Mouse (Mus musculus) megakaryocyte, adult 5-6 weeks (primary cell): ENCODE measurements around the gene Mdga1. TPM values are rescaled to one million over a fixed set of nuclear protein-coding genes. Genes with fewer than 3 reads are reported as not detected.
"Not testable (repeated sequence)": the region's sequence is repeated elsewhere in the genome, so short reads cannot be mapped to it uniquely, and the experiment has no call there.

Experiments used
- ATAC-seq: 2 replicates; pipeline ENCODE4 v1.8.0; 2016; ENCODE audit warnings: mild to moderate bottlenecking, inconsistent platforms; ENCODE audit not compliant: poor library complexity, severe bottlenecking
- total RNA-seq, 2 experiments: library from RNA; stranded (forward) in 1 of 2; stranded (reverse) in 1 of 2; fragments of 153-499, 151-499 nt in 1 of 2; fragments of 221-1000, 200-1000 nt in 1 of 2; gene quantifications; 2 replicates each; pipeline versions ENCODE4 v1.2.3 to v1.2.4; 2015 to 2017

Mdga1 gene
- total RNA-seq, 2 experiments from 2014 or later: 2.1 to 3.4 TPM

DNA sequence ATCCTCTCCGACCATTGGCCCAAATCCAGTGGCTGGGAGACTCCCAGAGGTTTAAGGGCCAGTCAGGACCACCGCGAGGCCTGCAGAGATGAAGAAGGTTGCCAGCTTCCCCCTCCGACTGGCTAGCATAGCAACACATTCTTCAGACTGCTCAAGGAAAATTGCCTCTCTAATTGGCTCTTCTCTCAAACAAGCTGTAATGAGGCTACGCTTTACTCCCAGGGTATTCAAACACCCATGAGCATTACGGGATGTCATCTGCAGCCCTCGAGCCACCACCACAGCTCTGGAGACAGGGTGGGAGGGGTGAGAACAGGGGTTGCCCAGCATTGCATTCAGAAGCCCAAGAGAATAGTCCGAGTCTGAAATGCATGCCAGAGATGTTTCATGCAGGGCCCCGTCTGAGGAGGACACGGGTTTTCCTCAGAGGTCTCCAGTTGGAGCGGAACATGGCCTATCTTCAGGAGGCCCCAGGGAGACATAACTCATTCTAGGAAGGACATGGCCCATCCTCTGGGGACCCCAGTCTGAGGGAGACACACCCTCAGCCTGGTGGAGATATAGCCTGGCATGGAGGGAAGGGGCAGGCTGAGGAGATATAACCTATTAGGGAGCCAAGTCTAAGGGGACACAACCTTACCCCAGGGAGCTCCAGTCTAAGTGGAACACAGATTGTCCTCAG is 151.5 kb downstream of the Mdga1 start:
- ATAC-seq: no peak

DNA sequence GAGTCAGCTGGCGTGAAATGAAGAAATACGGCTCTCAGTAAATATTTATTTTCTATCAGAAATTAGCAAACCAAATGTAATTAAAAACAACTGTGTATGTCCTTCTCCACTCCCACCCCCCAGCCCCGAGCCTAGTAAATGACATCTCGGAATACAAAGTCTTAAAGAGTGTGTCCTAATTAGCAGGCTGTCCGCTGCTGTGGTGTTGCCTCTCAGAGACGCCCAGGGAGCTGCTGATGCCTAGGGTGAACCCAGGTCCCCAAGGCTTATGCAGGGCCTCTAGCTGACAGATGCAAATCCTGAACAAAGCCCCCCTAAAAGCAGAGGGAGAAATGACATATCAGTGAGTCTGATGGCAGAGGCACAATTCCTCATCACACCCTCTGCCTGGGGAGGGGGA is 155.1 kb downstream of the Mdga1 start:
- no peak for ATAC-seq

DNA sequence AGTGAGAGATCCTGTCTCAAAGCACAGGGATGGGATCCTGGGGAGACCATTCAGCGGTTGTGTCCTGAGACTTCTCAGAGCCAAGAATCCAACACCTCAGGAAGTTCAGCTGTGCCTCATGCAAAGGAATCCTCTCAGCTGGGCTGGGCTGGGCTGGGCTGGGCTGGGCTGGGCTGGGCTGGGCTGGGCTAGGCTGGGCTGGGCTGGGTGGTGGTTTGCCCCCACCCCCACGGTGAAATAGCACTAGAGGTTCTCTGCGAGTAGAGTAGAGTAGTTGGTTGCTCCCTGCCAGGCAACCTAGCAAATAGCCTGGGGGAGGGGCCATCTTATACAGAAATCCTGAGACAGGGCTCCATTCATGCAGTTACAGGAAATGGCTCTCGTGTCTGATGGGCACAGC is 156.6 kb downstream of the Mdga1 start:
- ATAC-seq: no peak

DNA sequence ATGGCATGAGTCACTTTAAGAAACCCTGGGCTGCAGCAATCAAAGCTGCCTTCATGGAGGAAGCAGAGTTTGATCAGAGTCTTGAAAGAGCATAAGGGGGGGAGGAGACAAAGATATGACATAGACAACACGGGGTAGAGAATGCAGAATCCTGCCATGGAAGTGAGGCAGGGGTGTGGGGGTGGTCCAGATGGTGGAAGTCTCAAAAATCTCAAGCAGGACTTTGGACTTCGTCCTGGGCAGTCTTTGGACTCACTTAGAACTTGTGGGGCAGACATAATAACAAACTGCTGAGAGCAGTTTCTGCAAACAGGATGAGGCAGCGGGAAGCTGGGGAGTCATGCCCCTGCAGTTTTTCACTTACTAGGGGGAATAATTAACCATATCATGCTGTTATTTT is 166.3 kb downstream of the Mdga1 start:
- no peak for ATAC-seq

DNA sequence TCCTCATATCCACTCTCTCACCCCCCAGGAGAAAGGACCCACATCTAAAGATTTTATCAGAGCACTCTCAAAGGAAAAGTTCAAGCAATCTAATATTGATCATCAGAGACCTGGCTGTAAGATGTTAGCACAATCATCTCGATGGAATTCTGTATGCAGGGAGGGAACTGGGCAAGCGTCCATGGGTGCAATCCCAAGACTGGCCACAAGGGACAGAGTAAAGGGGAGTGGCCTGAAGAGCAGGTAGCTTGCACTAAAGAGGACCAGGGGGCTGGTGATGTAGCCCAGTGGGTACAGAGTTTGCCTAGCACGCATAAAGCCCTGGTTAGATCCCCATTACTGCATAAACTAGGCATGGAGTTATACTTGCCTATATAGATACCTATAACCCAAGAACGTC is 168.5 kb downstream of the Mdga1 start:
- 0 out of 2 replicates have a peak, but pooled peaks have one; percentile 60 for ATAC-seq

DNA sequence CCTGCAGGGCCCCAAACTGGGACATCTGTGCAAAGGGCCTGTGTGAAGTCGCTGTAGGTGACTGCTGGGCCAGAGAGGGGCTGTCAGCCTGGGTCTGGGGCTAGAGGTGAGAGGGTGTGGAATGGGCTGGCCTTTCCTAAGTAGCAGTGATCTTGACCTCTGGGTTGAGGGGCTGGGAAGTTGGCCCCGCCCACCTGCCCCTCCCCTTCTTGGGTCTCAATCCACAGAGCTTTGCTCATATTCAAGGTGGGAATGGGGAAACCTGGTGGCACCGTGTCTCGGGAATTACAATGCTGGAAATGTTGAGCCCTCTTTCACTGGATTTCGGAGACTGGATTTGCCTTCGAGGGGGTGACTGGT is 169.8 kb downstream of the Mdga1 start:
- no peak for ATAC-seq

DNA sequence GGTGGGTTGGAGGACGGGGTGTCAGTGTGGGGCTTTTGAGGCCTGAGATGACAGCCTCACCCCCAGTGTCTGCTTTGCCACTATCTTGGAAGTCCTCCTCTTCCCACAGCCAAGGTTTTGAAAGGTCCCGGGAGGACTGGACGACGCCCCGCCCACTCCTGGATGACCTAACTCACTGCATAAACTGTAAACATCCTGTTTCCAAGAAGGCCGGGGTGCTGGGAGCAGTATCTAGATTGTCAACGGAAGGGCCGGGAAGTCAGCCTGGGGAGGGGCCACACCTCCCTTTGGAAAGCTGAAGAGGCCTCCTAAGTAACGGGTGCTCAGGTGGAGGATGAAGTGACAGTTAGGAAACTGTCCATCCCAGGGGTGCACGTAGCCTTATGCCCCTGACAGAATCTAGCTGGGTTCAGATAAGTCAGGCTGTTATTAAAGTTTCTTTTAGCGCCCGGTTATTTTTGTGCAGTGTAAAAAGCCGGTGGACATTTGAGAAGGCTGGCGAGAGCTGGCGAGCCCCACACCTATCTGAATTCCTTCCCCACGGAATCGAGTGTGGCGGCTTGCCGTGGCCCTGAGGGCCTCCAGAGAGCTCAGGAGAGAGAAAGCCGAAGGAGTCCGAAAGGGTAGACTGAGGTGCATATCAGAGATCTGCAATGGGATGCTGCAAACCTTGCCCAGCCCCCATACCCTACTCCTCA is 170.3 kb downstream of the Mdga1 start:
- ATAC-seq: no peak

DNA sequence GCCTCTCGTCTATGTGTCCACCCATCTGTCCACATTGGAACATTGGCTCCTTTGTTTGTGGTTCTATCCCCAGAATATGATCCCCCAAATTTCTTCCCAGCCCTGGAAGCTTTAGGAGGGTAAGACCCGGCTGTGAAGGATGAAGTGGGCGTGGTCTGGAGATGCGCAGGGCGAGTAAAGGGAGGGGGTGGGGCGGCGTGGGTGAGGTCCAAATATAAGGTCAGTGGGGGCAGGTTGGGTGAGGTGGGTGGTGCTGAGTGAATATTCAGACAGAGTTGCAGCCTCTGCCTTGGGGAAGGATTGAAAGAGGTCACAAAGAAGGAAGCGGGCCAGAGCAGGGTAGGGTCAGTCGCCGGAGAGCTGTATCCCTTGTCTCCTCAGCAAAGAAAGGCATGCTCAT is 171.7 kb downstream of the Mdga1 start:
- ATAC-seq: no peak

DNA sequence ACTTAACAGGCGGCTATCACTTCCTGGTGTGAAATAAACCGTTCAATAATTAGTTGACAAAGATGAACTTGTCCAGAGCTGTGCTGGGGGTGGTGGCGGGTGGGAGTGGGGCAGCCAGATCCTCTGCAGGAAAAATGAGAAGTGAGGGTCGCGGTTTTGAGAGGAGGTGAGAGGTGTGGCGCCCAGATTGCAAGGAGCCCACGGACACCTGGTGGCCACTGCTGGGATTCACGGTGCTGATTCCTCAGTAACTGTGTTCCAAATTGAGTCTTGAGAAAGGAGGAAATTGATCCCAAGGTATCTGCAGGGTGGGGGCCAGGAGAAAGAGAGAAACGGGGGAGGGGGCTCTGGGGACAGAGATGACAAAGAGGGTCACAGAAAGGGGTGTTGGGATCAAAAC is 173.1 kb downstream of the Mdga1 start:
- ATAC-seq: no peak

DNA sequence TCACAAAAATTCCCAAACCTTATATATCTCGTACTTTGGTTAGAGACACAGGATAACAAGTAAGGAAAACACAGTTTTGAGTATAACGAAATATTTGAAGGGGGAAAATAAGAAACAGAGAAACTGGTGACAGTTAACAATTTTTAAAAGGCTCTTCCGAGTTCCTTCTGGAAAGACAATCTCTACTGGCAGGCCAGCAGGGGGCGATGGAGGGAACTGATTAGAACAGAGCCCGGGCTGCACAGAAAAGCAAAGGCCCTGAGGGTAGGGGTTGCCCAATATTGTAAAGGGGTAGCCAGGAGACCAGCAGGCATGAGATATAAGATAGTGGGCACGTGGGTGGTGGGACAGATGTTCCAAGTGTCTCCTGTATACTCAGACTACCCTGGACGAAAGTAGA is 173.8 kb downstream of the Mdga1 start:
- ATAC-seq: peak; percentile 69

DNA sequence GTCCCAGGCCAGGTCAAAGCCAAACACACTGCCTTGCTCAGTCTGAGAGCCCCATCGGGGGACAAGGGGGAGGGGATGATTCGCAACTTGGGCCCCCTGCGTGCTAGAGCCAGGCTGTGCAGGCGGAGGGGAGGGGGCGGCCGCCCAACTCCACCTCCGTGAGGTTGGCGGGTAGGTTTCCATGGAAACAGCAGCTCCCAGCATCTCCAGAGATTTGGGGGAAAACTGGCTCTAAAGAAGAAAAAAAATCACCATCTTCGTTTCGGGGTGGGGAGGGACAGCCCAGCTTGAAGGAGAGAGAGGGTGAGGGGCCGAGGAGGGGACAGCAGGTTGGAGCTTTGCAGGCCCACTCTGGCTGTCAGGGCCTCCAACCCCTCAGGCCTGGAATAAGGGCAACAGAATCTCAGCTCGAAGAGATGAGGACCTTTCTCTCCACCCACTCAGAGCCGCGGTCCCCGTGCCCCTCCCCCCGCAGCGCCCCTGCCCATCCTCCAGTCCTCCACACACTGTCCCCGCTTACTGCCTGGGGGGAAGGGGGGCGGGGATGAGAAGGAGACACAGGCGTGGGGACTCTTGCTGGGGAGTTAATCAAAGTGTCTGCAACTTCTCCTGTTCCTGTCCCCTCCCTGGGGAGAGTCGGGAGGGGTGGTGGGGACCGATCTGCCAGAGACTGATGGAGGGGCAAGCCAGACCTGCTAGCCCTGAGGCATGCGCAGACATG is 174.7 kb downstream of the Mdga1 start:
- ATAC-seq: no peak

DNA sequence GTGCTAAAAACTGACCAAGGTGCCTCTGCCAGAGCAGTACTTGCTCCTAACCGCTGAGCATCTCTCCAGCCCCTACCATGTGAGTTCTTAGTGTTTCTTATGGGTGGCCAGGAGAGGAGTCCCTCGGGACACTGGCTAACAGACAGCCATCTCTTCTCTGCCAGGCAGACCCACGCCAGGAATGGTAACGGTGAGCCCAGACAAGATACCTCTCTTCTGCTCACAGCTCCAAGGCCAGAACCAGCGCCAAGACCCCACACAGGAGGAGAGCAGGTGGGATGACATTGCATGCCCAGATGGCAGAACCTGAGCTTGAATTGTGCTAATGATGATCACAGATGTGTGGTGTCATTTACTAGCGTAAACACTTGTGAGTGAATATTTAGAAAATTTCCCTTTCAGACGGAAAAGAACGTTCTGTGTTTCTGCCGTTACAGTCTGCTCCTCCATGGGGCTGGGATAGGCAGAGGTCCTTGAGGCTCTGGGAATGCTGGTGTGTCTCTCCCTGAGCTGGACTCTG is 178.3 kb downstream of the Mdga1 start:
- no peak for ATAC-seq

DNA sequence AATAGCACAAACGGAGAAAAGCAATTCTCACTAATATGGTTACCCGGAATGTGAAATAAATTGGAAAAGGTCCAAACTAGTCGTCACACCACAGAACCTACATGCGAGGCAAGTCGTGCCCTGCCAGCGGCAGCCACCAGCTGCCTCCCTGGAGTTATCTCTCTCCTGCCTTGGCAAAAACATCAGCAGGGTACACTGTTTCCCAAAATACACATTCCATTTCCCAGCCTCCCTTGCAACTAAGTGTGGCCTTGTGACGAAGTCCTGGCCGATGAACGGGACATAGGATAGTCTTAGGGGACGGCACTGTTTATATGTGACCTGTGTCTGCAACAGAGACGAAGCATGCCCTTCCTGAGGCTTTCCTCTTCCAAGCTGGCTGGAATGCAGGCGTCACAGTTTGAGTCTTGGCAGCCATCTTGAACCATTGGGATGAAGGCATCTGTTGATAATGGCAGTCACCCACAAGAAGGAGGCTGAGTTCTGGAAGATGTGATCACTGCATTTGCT is 179.6 kb downstream of the Mdga1 start:
- ATAC-seq: no peak

DNA sequence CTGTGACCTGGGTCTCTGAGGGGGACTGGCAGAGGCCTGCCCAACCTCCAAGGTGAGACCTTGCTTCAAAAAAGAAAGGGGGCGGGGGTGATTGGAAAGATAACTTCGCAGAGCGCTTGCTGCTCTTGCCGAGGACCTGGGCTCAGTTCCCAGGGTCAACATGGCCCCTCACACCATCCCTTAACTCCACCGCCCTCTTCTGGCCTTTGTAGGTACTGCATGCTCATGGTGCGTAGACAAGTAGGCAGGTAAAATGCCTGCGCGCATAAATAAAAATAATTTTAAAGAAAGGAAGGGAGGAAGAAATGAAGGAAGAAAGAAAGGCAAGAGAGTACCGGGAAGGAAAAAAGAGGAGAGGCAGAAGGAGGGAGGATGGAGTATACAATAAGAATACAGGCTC is 180.2 kb downstream of the Mdga1 start:
- ATAC-seq: no peak

DNA sequence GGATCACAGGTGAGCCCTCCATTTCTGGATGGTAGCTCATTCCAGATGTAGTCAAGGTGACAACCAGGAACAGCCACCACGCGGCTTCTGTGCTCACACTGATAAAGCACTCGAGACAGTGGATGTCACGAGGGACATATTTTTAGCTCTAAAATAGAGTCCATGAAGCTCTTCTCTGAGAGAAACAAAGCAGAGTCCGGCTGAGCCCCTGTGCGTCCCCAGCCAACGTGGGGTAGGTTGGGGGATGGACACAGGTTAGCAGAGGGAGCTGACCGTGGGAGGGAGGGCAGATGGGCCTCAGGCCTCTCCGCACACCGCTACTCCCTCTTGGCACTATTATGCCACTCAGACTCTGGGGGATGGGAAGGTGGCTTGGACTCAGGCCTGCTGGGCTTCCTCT is 181.3 kb downstream of the Mdga1 start:
- ATAC-seq: no peak

DNA sequence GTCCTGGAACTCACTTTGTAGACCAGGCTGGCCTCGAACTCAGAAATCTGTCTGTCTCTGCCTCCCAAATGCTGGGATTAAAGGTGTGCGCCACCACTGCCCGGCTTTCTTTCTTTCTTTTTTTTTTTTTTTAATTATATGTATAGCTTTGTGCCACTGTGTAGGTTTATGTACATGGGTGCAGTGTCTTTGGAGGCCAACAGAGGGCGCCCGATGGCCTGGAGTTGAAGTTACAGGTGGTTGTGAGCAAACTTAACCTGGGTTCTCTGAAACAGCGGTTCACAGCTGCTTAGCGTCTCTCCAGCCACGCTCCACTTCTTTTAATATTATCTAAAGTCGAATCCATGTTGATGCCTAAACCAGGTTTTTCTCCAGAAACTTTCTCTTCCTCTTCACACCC is 185.1 kb downstream of the Mdga1 start:
- ATAC-seq: no peak

DNA sequence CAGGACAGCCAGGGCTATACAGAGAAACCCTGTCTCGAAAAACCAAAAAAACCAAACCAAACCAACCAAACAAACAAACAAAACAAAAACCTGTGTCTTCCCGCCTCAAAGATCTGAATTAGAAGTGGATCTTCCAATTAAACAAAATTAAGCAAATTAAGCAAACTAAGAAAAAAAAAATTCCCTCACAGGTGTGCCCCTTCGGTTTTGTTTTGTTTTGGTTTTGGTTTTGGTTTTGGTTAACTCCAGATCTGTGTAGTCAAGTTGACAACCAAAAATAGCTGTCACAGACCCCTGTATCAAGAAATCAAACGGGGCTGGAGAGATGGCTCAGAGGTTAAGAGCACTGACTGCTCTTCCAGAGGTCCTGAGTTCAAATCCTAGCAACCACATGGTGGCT is 188.4 kb downstream of the Mdga1 start:
- ATAC-seq: not testable (repeated sequence)

DNA sequence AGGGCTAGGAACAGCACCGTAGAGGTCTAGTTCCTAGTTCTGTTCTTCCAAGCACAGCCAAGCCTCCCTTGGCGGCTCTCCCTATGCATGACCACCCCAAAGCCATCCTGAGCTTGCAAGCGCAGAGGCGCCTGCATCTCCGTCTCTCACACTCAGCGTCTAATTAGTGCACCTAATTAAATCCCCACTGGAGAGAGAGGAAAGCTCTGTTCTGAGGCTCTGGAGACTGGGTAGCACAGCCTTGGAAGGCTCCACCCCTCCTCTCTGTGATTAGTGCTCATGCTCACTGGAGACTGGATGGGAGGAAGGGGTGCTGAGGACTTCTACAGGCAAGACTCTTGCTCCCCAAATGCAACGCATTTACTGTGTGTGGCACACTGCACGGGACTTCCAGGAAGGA is 191.9 kb downstream of the Mdga1 start:
- no peak for ATAC-seq
